Mouse (Mus musculus) hindbrain, embryonic 16.5 days (tissue): ENCODE results near the gene Ccdc6. TPM values are rescaled to one million over a fixed set of nuclear protein-coding genes. Genes with fewer than 3 reads are reported as not detected.

ENCODE experiments used
- ATAC-seq: fragments of 200-750 bp; cut with Nextera tagmentation; 2 replicates; pipeline ENCODE4 v1.8.0; 2017; ENCODE audit warnings: moderate TSS enrichment, moderate library complexity
- H3K27ac ChIP-seq: fragments of 300-500 bp; sonication (generic); 2 replicates; pipeline ENCODE4 v1.5.1; 2014; ENCODE audit warnings: low read depth, mild to moderate bottlenecking, control low read depth, low read length, moderate library complexity
- H3K27me3 ChIP-seq: fragments of 300-500 bp; sonication (generic); replicated peaks from 2 replicates; pipeline ENCODE4 v1.6.1; 2014; ENCODE audit warnings: low read length; ENCODE audit not compliant: control insufficient read depth, insufficient read depth
- H3K36me3 ChIP-seq: fragments of 300-500 bp; sonication (generic); 2 replicates; pipeline ENCODE4 v1.6.1; 2014; ENCODE audit warnings: mild to moderate bottlenecking, low read length, moderate library complexity, mixed read lengths; ENCODE audit not compliant: control insufficient read depth, insufficient read depth
- H3K4me1 ChIP-seq: fragments of 300-500 bp; sonication (generic); 2 replicates; pipeline ENCODE4 v1.6.1; 2014; ENCODE audit warnings: low read depth, low read length; ENCODE audit not compliant: control insufficient read depth, insufficient read depth
- H3K4me2 ChIP-seq: fragments of 300-500 bp; sonication (generic); 2 replicates; pipeline ENCODE4 v1.6.1; 2014; ENCODE audit warnings: mild to moderate bottlenecking, low read length, control low read depth, moderate library complexity
- H3K4me3 ChIP-seq: fragments of 300-500 bp; sonication (generic); 2 replicates; pipeline ENCODE4 v1.5.1; 2014; ENCODE audit warnings: mild to moderate bottlenecking, low read length, control low read depth, moderate library complexity
- H3K9ac ChIP-seq: fragments of 300-500 bp; sonication (generic); 2 replicates; pipeline ENCODE4 v1.6.1; 2014; ENCODE audit warnings: low read depth, mild to moderate bottlenecking, control low read depth, low read length, moderate library complexity
- H3K9me3 ChIP-seq: fragments of 300-500 bp; sonication (generic); 2 replicates; pipeline ENCODE4 v1.6.1; 2014; ENCODE audit warnings: mild to moderate bottlenecking, low read length, moderate library complexity; ENCODE audit not compliant: control insufficient read depth
- WGBS: fragments of 180-500 bp; shearing (Covaris S2); extraction: QIAGEN DNeasy Blood & Tissue Kit; methylation state at CpG from one replicate; pipeline ENCODE4 v1.1.7; 2014; 5-methylcytosine and 5-hydroxymethylcytosine counted together
- polyA plus RNA-seq: library from polyadenylated mRNA; unstranded; fragments of >200 nt; fragmentation: Nextera tagmentation; extraction: Ambion mirVana; gene quantifications from 2 replicates; pipeline ENCODE4 v1.2.1, GENCODE M21; 2015

The Ccdc6 gene
- polyA plus RNA-seq, result 18.6 and 23.0 TPM in 2 replicates

DNA sequence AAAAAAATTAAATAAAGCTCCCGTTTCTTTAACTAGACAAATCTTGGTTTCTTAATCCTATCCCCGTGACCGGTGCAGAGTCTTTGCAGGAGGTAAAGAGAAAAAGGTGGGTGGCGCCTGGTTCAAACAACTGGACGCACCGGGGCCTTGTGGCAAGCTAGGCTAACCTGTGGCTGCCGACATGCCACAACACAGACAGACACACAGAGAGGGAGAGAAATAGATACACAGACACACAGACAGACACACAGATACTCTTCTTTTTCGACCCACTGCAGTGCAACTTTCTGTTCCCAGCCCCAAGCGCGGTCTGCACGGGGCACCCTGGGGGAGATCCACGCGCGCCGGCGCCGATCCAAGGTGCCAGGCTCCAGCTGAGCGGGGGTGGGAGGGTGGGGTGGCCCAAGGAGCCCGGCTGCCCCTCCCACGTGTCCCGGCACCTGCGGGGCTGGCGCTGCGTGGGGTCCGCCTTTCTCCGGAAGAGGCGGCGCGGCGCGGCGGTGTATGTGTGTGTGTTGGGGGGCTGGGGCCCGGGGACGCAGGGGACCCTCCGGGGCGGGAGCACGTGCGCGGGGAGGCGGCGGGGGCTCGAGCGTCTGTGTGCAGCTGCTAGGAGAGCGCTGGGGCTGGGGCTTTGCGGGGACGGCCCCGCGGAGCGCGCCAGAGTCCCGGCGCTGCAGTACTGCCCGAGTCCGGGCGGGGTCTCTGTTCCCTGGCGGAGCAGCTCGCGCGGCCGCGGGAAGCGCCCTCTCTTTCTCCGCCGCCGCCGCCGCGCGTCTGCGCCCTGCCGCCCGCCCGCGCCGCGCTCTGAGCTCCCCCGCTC is at the start of gene Ccdc6:
Gene Ccdc6 (plus strand): TSS at position 756 of the 823 bp plus-strand sequence.
- ATAC-seq, result peak; percentile 88
- H3K9ac ChIP-seq, result peak within 1 kb of the TSS; percentile 89
- WGBS, result 2% methylated on average over 46 of the region's 77 CpGs
- H3K36me3 ChIP-seq, result no peaks in the 10 kb centered on the region
- peak within 1 kb of the TSS; percentile 57 for H3K4me2 ChIP-seq
- H3K27me3 ChIP-seq, result no peaks in the 10 kb centered on the region
- H3K27ac ChIP-seq, result peak within 1 kb of the TSS; percentile 80
- peak within 1 kb of the TSS; percentile 81 for H3K4me3 ChIP-seq
- H3K9me3 ChIP-seq, result no peaks in the 10 kb centered on the region
- peaks cover 20% of the 10 kb centered on the region for H3K4me1 ChIP-seq

DNA sequence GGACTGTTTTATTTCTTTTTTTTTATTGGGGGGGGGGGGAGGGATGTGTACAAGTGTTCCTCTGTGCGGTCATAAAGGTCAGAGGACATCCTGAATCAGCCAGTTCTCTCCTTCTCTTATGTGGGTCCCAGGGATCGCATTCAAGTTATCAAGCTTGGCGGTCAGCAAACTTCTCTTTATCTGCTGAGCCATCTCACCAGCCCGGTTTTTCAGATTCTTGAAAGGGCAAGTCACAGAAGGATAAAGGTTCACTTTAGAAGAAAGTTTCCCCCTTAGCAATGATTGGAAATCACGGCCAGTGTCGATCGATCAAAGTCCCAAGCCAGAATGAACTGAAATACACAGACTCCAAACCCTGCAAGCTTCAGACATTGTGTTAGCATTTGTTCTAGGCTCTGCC is 47.1 kb upstream of the Ccdc6 start:
- Histone ChIP-seq H3K36me3 (no peaks in the 10 kb centered on the region), H3K9ac (no peak overlapping the region), H3K4me3 (no peak overlapping the region), H3K4me1 (no peaks in the 10 kb centered on the region), H3K9me3 (peaks cover 3% of the 10 kb centered on the region; the same call in 1 of the 2 replicates), H3K4me2 (no peak overlapping the region), H3K27me3 (no peaks in the 10 kb centered on the region), H3K27ac (no peak overlapping the region)
- 89% methylated on average over 7 of the region's 7 CpGs for WGBS
- no peak for ATAC-seq

DNA sequence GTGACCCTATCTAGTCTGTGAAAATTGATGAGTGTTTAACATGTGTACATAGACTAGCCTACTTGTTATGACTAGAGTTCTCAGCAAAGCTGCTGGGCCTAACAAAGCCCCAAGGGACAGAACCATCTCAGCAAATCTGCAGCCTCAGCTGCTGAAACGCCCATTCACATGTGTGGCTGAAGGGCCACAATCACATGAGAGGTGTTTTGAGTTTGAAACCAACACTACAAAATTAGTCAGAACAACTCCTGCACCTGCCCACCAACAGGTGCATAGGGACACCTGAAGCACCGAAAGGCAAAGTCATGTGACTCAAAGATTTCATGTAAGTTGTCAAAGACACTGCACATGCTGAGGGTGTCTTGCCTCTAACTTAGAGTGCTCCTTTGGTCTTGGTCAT is 41.6 kb upstream of the Ccdc6 start:
- Histone ChIP-seq H3K4me3 (no peak overlapping the region), H3K9ac (no peak overlapping the region), H3K9me3 (peaks cover 3% of the 10 kb centered on the region; the same call in 1 of the 2 replicates), H3K27ac (no peak overlapping the region), H3K36me3 (no peaks in the 10 kb centered on the region), H3K27me3 (no peaks in the 10 kb centered on the region), H3K4me2 (no peak overlapping the region), H3K4me1 (no peaks in the 10 kb centered on the region)
- WGBS, result 94% methylated on average over 2 of the region's 2 CpGs
- ATAC-seq, result no peak

DNA sequence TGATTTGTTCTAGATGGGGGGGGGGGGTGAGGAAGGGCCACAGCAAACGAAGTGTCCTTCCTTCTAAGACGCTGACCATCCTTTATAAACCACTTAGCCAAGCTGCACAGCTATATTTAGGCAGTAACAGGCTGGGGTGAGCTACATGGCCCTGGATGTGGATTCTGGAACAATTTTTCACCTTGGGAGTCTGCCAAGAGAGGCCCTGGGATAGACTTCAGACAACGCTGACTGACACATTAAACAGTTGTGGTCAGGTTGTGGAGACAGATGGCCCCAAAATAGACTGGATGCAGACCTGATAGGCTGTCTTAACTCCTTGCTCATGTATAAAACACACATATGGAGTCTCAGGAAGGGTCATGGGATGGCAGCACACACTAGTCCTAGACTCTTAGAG is 39.9 kb upstream of the Ccdc6 start:
- no peak for ATAC-seq
- Histone ChIP-seq H3K9me3 (peaks cover 3% of the 10 kb centered on the region; the same call in 1 of the 2 replicates), H3K27ac (no peak overlapping the region), H3K4me2 (no peak overlapping the region), H3K9ac (no peak overlapping the region), H3K27me3 (no peaks in the 10 kb centered on the region), H3K4me1 (peaks cover 2% of the 10 kb centered on the region), H3K36me3 (no peaks in the 10 kb centered on the region), H3K4me3 (no peak overlapping the region)
- 80% methylated on average over 3 of the region's 3 CpGs for WGBS

DNA sequence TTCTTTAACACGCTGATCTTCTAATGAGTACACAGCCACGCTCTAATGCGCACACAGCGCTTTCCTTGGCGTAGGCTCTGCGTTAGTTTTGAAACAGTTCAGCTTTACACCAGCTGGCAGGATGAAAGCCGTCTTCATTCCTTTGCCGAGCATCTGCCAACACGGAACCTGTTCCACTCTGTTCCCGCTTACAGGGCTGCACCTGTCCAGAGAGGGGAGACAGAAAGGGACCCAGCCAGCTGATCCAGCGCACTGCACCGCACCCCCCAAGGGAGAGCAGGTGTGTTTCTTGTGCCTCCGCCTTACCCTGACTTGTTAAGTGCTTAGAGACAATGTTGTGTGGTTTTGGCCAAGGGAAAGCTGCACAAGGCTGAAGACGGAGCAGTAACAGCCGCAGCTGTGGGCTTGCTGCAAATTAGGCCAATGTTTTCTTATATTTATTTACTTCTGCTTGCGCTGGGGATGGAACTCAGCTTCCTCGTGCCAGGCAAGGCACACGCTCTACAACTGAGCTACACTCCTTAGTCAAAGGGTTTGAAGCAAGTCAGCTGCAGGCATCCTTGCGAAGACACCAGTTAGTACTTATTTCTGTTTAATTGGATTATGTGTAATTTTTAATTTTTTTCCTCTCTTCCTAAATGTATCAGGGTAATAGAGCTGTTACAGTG is 36.8 kb upstream of the Ccdc6 start:
- no peaks in the 10 kb centered on the region for H3K9me3 ChIP-seq
- no peak overlapping the region for H3K27ac ChIP-seq
- no peaks in the 10 kb centered on the region for H3K36me3 ChIP-seq
- 60% methylated on average over 19 of the region's 19 CpGs for WGBS
- H3K27me3 ChIP-seq, result no peaks in the 10 kb centered on the region
- ATAC-seq, result peak; percentile 74
- no peak overlapping the region for H3K9ac ChIP-seq
- H3K4me2 ChIP-seq, result peak overlapping the region; percentile 39
- H3K4me3 ChIP-seq, result no peak overlapping the region
- H3K4me1 ChIP-seq, result peaks cover 2% of the 10 kb centered on the region

GRCm38 (mm10) chr10:70060689-70061081 is 36.2 kb upstream of the Ccdc6 start:
- H3K27ac ChIP-seq, result no peak overlapping the region
- no peaks in the 10 kb centered on the region for H3K36me3 ChIP-seq
- ATAC-seq, result no peak
- no peaks in the 10 kb centered on the region for H3K9me3 ChIP-seq
- H3K4me1 ChIP-seq, result peaks cover 2% of the 10 kb centered on the region
- 42% methylated on average over 10 of the region's 10 CpGs for WGBS
- H3K27me3 ChIP-seq, result no peaks in the 10 kb centered on the region
- H3K4me2 ChIP-seq, result no peak overlapping the region; the same call in 1 of the 2 replicates
- H3K9ac ChIP-seq, result no peak overlapping the region
- H3K4me3 ChIP-seq, result no peak overlapping the region

- no peak overlapping the region for H3K9ac ChIP-seq
- no peak for ATAC-seq
- H3K27ac ChIP-seq, result no peak overlapping the region
- peaks cover 10% of the 10 kb centered on the region for H3K4me1 ChIP-seq
- no peaks in the 10 kb centered on the region for H3K36me3 ChIP-seq
- no peak overlapping the region for H3K4me3 ChIP-seq
- no peaks in the 10 kb centered on the region for H3K9me3 ChIP-seq
- 85% methylated on average over 6 of the region's 6 CpGs for WGBS
- H3K27me3 ChIP-seq, result no peaks in the 10 kb centered on the region
- no peak overlapping the region for H3K4me2 ChIP-seq
Measured at GRCm38 (mm10) chr10:70063881-70064555, 32.9 kb upstream of the Ccdc6 start.

DNA sequence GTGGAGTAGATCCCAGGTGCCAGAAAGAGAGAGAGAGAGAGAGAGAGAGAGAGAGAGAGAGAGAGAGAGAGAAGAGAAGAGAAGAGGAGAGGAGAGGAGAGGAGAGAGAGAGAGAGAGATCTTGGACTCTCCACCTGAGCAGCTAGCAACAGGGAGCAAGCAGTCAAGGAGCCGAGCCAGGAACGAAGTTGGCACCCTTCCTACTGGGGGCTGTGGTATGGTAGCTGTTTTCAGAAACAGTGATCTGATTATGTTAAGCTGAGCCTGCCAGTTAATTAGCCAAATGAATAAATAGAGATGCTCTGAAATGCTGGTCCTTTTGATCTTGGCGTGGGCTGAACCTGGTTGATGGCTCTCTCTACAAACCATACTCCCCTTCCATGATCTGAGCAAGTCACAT is 31.7 kb upstream of the Ccdc6 start:
- Histone ChIP-seq H3K9ac (no peak overlapping the region), H3K27me3 (no peaks in the 10 kb centered on the region), H3K4me3 (no peak overlapping the region), H3K27ac (no peak overlapping the region), H3K36me3 (no peaks in the 10 kb centered on the region), H3K4me1 (peaks cover 10% of the 10 kb centered on the region), H3K4me2 (no peak overlapping the region), H3K9me3 (no peaks in the 10 kb centered on the region)
- ATAC-seq, result no peak; the same call in 1 of the 2 replicates
- WGBS, result 62% methylated on average over 3 of the region's 3 CpGs
